Mouse (Mus musculus): ENCODE results near the gene Edaradd. TPM values are rescaled to one million over a fixed set of nuclear protein-coding genes. Genes with fewer than 3 reads are reported as not detected.
"Not testable (repeated sequence)": the region's sequence is repeated elsewhere in the genome, so short reads cannot be mapped to it uniquely, and the experiment has no call there.

The Edaradd gene
- polyA plus RNA-seq, 1 experiment from 2014 or later, result 1.3 TPM

GRCm38 (mm10) chr13:12473724-12474378 is 46.4 kb downstream of the Edaradd start:
- H3K36me3 ChIP-seq (replicated peaks), result no peaks in the 10 kb centered on the region
- no peak overlapping the region for H3K9ac ChIP-seq
- peak; percentile 86 for ATAC-seq (ENCODE audit: low FRiP score)
- no peak overlapping the region for H3K27ac ChIP-seq
- H3K27me3 ChIP-seq, result no peaks in the 10 kb centered on the region
- H3K4me1 ChIP-seq, result peaks cover 3% of the 10 kb centered on the region; the same call in 1 of the 2 replicates
- H3K4me2 ChIP-seq, result no peak overlapping the region
- WGBS, result 38% methylated on average over 8 of the region's 8 CpGs
- no peaks in the 10 kb centered on the region for H3K9me3 ChIP-seq
- no peak overlapping the region for H3K4me3 ChIP-seq (replicated peaks)

- H3K9ac ChIP-seq, result no peak overlapping the region
- H3K9me3 ChIP-seq, result no peaks in the 10 kb centered on the region
- no peak overlapping the region for H3K4me2 ChIP-seq
- no peak overlapping the region for H3K4me3 ChIP-seq (replicated peaks)
- no peaks in the 10 kb centered on the region for H3K36me3 ChIP-seq (replicated peaks)
- WGBS, result 94% methylated on average over 1 of the region's 1 CpGs
- H3K27me3 ChIP-seq, result no peaks in the 10 kb centered on the region
- no peak for ATAC-seq (ENCODE audit: low FRiP score)
- no peak overlapping the region for H3K27ac ChIP-seq
- peaks cover under 1% of the 10 kb centered on the region; the same call in 1 of the 2 replicates for H3K4me1 ChIP-seq
Measured at GRCm38 (mm10) chr13:12468488-12468887, 51.8 kb downstream of the Edaradd start.

- ATAC-seq (ENCODE audit: low FRiP score), result no peak
Measured at GRCm38 (mm10) chr13:12464844-12465243, 55.4 kb downstream of the Edaradd start, which contains the start of gene Lgals8. Gene Lgals8 (minus strand): TSS chr13:12464944.

GRCm38 (mm10) chr13:12464159-12464558 is 56.1 kb downstream of the Edaradd start:
- WGBS, result 83% methylated on average over 6 of the region's 6 CpGs
- H3K27ac ChIP-seq; H3K36me3 ChIP-seq (replicated peaks); H3K9ac ChIP-seq; H3K4me1 ChIP-seq; ATAC-seq (ENCODE audit: low FRiP score); H3K4me3 ChIP-seq (replicated peaks); H3K27me3 ChIP-seq; H3K4me2 ChIP-seq; H3K9me3 ChIP-seq: not testable (repeated sequence)

More at GRCm38 (mm10) chr13:12464844-12465243, 55.4 kb downstream of the Edaradd start, which contains the start of gene Lgals8:
- H3K27ac ChIP-seq, result no peak within 1 kb of the TSS
- H3K9ac ChIP-seq, result no peak within 1 kb of the TSS
- H3K9me3 ChIP-seq, result no peaks in the 10 kb centered on the region
- peaks cover 4% of the 10 kb centered on the region; the same call in 1 of the 2 replicates for H3K4me1 ChIP-seq
- 0 out of 2 replicates have a peak, but pooled peaks cover 6% of the 10 kb centered on the region for H3K27me3 ChIP-seq
- no peak within 1 kb of the TSS for H3K4me3 ChIP-seq (replicated peaks)
- no peaks in the 10 kb centered on the region for H3K36me3 ChIP-seq (replicated peaks)
- 95% methylated on average over 1 of the region's 1 CpGs for WGBS
- H3K4me2 ChIP-seq, result no peak within 1 kb of the TSS

- Histone ChIP-seq H3K36me3 (replicated peaks) (no peaks in the 10 kb centered on the region), H3K9ac (no peak overlapping the region), H3K4me2 (no peak overlapping the region), H3K4me3 (replicated peaks) (no peak overlapping the region), H3K9me3 (no peaks in the 10 kb centered on the region), H3K4me1 (peaks cover 4% of the 10 kb centered on the region; the same call in 1 of the 2 replicates), H3K27ac (no peak overlapping the region), H3K27me3 (0 out of 2 replicates have a peak, but pooled peaks cover 6% of the 10 kb centered on the region)
- WGBS, result 77% methylated on average over 4 of the region's 4 CpGs
- ATAC-seq (ENCODE audit: low FRiP score), result no peak
Measured at GRCm38 (mm10) chr13:12462623-12463022, 57.6 kb downstream of the Edaradd start.

- peak overlapping the region; percentile 73 for H3K4me3 ChIP-seq (replicated peaks)
- H3K36me3 ChIP-seq (replicated peaks), result no peaks in the 10 kb centered on the region
- peaks cover 4% of the 10 kb centered on the region; the same call in 1 of the 2 replicates for H3K4me1 ChIP-seq
- peak overlapping the region; percentile 88 for H3K4me2 ChIP-seq
- no peak overlapping the region for H3K27ac ChIP-seq
- no peak; the same call in 1 of the 2 replicates for ATAC-seq (ENCODE audit: low FRiP score)
- no peaks in the 10 kb centered on the region for H3K9me3 ChIP-seq
- WGBS, result 4% methylated on average over 7 of the region's 7 CpGs
- H3K27me3 ChIP-seq, result 0 out of 2 replicates have a peak, but pooled peaks cover 6% of the 10 kb centered on the region
- peak overlapping the region; percentile 63 for H3K9ac ChIP-seq
Measured at GRCm38 (mm10) chr13:12461730-12462119, 58.5 kb downstream of the Edaradd start.

GRCm38 (mm10) chr13:12460881-12461729 is 59.1 kb downstream of the Edaradd start:
- H3K4me1 ChIP-seq, result peaks cover 4% of the 10 kb centered on the region; the same call in 1 of the 2 replicates
- H3K4me2 ChIP-seq, result peak overlapping the region; percentile 88
- no peaks in the 10 kb centered on the region for H3K9me3 ChIP-seq
- peak; percentile 96 for ATAC-seq (ENCODE audit: low FRiP score)
- H3K9ac ChIP-seq, result peak overlapping the region; percentile 63
- H3K4me3 ChIP-seq (replicated peaks), result peak overlapping the region; percentile 73
- 0 out of 2 replicates have a peak, but pooled peaks cover 6% of the 10 kb centered on the region for H3K27me3 ChIP-seq
- under 1% methylated on average over 58 of the region's 59 CpGs for WGBS
- H3K27ac ChIP-seq, result no peak overlapping the region
- H3K36me3 ChIP-seq (replicated peaks), result no peaks in the 10 kb centered on the region

GRCm38 (mm10) chr13:12460443-12460842 is 59.8 kb downstream of the Edaradd start:
- WGBS, result 10% methylated on average over 8 of the region's 8 CpGs
- H3K36me3 ChIP-seq (replicated peaks), result no peaks in the 10 kb centered on the region
- peak; percentile 1; the same call in 1 of the 2 replicates for ATAC-seq (ENCODE audit: low FRiP score)
- H3K4me1 ChIP-seq, result peaks cover 4% of the 10 kb centered on the region; the same call in 1 of the 2 replicates
- H3K4me2 ChIP-seq, result peak overlapping the region; percentile 88
- no peaks in the 10 kb centered on the region for H3K9me3 ChIP-seq
- H3K27ac ChIP-seq, result no peak overlapping the region
- peak overlapping the region; percentile 63 for H3K9ac ChIP-seq
- 0 out of 2 replicates have a peak, but pooled peaks cover 6% of the 10 kb centered on the region for H3K27me3 ChIP-seq
- H3K4me3 ChIP-seq (replicated peaks), result peak overlapping the region; percentile 73

GRCm38 (mm10) chr13:12456711-12457110 is 63.5 kb downstream of the Edaradd start:
- no peak overlapping the region for H3K27ac ChIP-seq
- H3K36me3 ChIP-seq (replicated peaks), result no peaks in the 10 kb centered on the region
- no peak for ATAC-seq (ENCODE audit: low FRiP score)
- no peaks in the 10 kb centered on the region for H3K27me3 ChIP-seq
- H3K4me1 ChIP-seq, result peaks cover under 1% of the 10 kb centered on the region; the same call in 1 of the 2 replicates
- H3K9me3 ChIP-seq, result no peaks in the 10 kb centered on the region
- no peak overlapping the region for H3K4me2 ChIP-seq
- H3K9ac ChIP-seq, result no peak overlapping the region
- H3K4me3 ChIP-seq (replicated peaks), result no peak overlapping the region
- WGBS, result 75% methylated on average over 7 of the region's 7 CpGs

GRCm38 (mm10) chr13:12454686-12455390 is 65.4 kb downstream of the Edaradd start:
- WGBS, result 78% methylated on average over 7 of the region's 7 CpGs
- ATAC-seq (ENCODE audit: low FRiP score), result no peak
- H3K4me1 ChIP-seq, result no peaks in the 10 kb centered on the region
- no peaks in the 10 kb centered on the region for H3K9me3 ChIP-seq
- no peaks in the 10 kb centered on the region for H3K27me3 ChIP-seq
- no peak overlapping the region for H3K9ac ChIP-seq
- no peak overlapping the region for H3K27ac ChIP-seq
- H3K36me3 ChIP-seq (replicated peaks), result no peaks in the 10 kb centered on the region
- no peak overlapping the region for H3K4me3 ChIP-seq (replicated peaks)
- no peak overlapping the region for H3K4me2 ChIP-seq

GRCm38 (mm10) chr13:12453150-12453549 is 67.1 kb downstream of the Edaradd start:
- Histone ChIP-seq H3K4me1 (no peaks in the 10 kb centered on the region), H3K9ac (no peak overlapping the region), H3K4me3 (replicated peaks) (no peak overlapping the region), H3K4me2 (no peak overlapping the region), H3K27me3 (no peaks in the 10 kb centered on the region), H3K36me3 (replicated peaks) (no peaks in the 10 kb centered on the region), H3K27ac (no peak overlapping the region), H3K9me3 (no peaks in the 10 kb centered on the region)
- WGBS, result 90% methylated on average over 14 of the region's 14 CpGs
- no peak for ATAC-seq (ENCODE audit: low FRiP score)

All from forebrain, embryonic 12.5 days (tissue).